Mouse (Mus musculus) monocyte, adult 5-6 weeks (primary cell): ENCODE data around the gene Mtif2. TPM values are rescaled to one million over a fixed set of nuclear protein-coding genes. Genes with fewer than 3 reads are reported as not detected.

Experiments used
- ATAC-seq: fragments of 153-309, 156-312 bp; replicated peaks from 2 replicates; pipeline ENCODE4 v1.8.0; 2017; ENCODE audit warnings: mild to moderate bottlenecking; ENCODE audit not compliant: low TSS enrichment, insufficient number of reproducible peaks, severe bottlenecking, poor library complexity, low FRiP score
- total RNA-seq: library from RNA; stranded (forward); fragments of 200-1000, 200-491, 200-594 nt; gene quantifications from 3 replicates; pipeline ENCODE4 v1.2.3, GENCODE M21; 2017

Mtif2 gene
- total RNA-seq, 1 experiment from 2014 or later, result 41.4 TPM

DNA sequence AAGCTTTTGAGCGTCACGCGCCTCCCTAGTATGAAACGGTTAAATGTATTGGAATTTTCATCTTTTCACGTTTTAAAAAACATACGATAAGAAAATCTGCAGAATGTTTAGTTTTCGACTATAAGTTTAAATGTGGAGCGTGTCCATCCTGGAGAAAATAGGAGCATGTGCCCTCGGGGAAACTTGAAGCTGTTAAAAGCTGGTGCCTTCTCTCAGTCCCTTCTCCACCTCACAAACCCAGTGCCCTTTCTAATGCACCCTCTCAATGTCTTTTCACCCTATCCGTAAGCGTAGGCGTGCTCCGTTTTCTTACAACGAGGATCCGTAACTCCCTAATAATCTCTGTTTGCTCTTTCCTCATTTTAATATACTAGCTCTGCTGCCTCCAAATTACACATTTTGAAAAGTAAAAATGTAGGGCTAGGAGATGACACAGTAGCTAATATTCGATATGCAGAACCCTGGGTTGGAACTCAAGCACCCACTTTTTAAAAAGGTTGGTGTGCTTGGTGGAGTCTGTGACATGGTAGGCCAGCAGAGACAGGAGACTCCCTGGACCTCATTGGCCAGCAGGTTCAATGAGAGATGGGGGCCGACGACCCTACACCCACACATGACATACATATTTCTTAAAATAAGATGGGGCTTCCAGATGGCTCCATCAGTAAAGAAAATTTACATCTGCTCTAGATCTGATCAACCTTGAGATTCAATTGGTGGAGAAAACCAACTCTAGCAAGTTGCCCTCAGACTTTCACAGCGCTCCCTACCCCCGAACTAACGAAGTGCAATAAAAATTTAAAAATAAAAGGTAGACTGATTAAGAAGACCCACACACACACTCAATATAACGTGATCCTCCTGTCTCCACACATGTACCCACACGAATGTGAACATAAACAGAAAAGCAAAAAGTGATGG is 22.6 kb downstream of the Mtif2 start:
- ATAC-seq, result no peak

DNA sequence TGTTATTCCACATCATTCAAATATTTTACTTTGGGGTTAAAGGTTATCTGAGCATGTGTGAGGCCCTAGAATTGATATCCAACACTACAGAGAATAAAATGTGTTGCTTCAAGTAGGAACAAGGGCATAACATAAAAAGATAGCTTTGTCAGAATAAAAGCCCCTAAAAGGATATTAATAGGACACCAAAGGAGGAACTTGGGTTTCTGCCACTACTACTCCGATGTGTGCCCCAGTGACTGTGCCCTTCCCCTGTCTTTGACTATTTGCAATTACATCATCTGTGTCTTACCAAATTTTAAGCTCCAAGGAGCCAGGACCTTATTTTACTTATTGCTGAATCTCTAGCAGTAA is 23.2 kb downstream of the Mtif2 start:
- ATAC-seq, result 0 out of 2 replicates have a peak, but pooled peaks have one; percentile 30

DNA sequence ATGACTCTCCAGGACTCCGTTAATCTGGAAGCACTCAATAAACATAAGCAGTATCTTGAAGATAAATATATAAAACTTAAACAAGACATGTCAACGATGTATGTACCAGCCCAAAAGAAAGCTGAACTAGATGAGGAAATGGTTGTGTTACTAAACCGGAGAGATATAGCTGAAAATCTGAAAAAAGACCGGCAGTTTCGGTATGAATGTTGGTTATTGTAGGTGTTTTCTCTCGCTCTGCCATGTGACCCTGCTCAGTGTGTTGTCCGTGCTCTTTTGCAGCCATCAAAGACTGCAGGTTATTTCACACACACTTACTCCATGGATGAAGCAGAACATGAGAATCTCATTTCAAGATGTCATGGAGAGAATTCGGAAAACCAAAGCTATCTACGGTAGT is 34.2 kb downstream of the Mtif2 start:
- ATAC-seq, result no peak

DNA sequence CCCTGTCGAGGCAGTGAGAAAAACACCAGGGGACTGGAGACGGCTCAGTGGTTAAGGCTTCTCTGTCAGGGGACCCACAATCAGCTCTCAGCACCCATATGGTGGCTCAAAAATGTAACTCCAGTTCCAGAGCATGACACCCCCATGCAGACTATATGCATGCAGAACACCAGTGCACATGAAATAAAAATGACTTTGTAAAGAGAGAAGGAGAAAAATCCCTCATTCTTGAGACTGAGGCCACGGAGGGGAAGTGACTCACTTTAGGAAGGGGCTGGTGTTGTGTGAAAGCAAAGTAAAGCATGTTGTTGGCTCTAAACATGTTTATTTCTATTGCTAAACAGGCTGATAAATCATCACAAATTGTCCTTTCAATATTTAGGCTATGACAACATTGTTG is 34.8 kb downstream of the Mtif2 start:
- ATAC-seq, result no peak

DNA sequence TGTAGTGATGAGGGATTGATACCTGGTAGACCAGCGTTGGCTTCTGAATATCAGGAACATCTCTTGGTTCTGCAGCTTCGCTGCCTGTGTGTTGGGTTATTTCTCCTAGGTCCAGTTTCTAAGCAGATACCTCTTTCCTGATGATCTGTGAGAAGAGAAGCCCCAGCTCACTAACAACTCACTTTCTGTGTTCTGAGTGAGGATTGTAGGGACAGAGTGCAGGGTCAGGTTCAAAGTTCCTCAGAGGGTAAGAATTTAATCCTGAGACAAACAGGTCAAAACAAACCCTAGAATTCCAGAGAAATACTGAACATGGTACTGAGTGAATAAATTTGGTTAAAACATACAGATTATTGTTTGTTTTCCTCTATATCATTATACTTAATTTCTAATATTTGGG is 37.2 kb downstream of the Mtif2 start:
- ATAC-seq, result no peak

DNA sequence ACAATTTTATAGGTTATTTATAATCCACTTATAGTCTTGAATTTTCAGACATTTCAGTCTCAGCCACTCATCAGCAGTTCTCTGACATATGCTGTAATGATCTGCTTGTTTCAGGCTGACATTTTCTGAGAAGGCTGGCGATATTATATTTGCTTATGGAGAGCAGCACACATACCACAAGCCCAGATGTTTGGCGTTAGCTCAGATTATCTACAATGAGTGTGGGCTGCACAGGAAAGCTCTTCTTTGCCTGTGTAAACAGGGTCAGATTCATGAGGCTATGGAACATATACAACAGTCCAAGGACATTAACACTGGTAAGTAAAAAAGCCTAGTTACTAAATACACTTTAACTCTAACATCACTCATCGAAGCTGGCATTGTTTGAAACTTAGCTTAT is 45.3 kb downstream of the Mtif2 start:
- ATAC-seq, result no peak

DNA sequence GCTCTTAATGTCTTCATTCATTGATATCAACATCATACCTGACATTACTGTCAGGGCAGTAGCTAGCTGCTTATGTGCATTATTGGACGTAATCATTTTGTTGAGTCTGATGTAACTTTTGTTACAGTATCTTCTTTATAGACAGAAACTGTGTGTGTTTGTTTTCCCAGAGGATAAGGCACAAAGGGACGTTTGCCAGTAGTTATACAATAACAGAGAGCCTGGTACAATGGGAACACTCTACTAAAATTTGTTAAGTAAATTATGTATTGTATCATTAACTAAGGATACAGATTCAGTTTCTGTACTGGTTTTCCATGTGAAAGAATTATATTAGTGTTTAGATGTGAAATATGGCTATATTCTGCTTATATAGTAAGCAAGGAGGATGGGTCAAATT is 46.4 kb downstream of the Mtif2 start:
- ATAC-seq, result no peak

DNA sequence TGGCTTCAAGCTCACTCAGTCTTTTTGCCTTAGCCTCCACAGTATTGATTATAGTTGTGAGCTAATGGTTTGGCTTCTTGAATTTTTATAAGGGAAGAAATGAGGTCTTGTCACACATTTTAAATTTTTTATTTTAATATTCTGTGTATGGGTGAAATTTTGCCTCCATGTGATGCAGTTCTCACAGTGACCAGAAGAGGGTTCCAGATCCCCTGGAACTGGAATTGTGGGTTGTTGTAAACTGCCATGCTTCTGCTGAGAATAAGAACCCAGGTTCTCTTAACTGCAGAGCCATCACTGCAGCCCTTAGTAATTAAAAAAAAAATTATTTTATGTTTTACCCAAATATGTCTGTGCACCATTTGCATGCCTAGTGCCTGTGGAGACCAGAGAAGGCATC is 53.4 kb downstream of the Mtif2 start:
- ATAC-seq, result no peak

Other genes starting within 250 kb of the Mtif2 start
- 81.2 to 113 TPM (median 90.3 TPM) in 3 replicates for gene Ccdc88a, start 152.8 kb upstream of the Mtif2 start, total RNA-seq
- 44.8 to 68.6 TPM (median 53.3 TPM) in 3 replicates for gene Prorsd1, start 11.4 kb upstream of the Mtif2 start, total RNA-seq
- gene Clhc1, start 21.5 kb downstream of the Mtif2 start, total RNA-seq, result 0.21 to 4.8 TPM (median 2.6 TPM) in 3 replicates
- 741 to 1,421 TPM (median 1,167 TPM) in 3 replicates for gene Rps27a, start 21.7 kb downstream of the Mtif2 start, total RNA-seq
- gene Rtn4, start 166.5 kb downstream of the Mtif2 start, total RNA-seq, result 151 to 197 TPM (median 169 TPM) in 3 replicates